Mouse (Mus musculus): Measurements from ENCODE around the gene Cbr2.
A peak's percentile ranks its signal among the peaks of the same experiment; 100 is the strongest.

DNA sequence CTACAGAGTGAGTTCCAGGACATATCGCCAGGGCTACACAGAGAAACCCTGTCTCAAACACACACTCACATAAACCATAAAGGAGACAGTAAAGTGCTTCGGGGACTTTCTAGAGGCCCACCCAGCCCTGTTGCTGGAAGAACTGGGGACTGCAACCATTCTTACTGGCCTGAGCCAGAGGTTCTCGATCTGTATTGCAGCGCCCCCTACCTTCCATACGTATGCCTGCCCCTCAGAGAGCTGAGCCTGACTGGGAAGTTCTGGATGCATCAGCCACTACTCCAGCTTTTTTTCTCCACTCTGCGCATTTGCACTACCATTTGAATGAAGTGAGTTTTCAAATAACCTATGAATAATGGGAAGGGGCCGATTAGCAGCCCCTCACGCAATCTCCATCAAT, 17.5 kb upstream of the Cbr2 start:
- TF ChIP-seq POLR2A (IDR thresholded peaks at IDR 0.05; ENCODE audit: extremely low read depth, insufficient read depth, low read length) (no peak), CTCF (IDR thresholded peaks at IDR 0.05; ENCODE audit: low read depth, low read length) (peak; percentile 79)

Measured in liver, adult 2 months (tissue).